Mouse (Mus musculus): ENCODE data around the gene Creb5. TPM values are rescaled to one million over a fixed set of nuclear protein-coding genes. Genes with fewer than 3 reads are reported as not detected.

Creb5 gene
- polyA plus RNA-seq, 1 experiment from 2014 or later, result 45.8 TPM

DNA sequence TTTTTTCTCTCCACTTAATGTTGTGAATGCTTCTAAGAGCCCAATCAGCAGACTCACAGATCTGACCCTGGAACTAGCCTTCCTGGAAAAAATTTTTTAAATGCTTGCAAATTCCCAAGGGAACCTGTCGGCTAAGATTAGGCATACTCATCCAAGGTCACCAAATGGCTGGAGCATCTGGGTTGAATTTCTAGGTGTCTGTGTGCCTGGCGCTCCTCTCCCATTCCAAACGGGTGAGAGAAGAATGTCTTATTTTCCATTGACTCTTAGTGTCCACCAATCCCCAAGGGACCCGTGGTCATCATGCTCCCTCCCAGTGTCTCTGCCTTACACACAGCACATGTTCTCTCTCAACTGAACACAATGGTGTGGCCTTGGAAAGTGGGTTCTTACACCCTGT is 244.4 kb downstream of the Creb5 start:
- no peak overlapping the region for H3K4me2 ChIP-seq
- no peak overlapping the region for H3K9ac ChIP-seq
- H3K27ac ChIP-seq, result no peak overlapping the region
- H3K27me3 ChIP-seq, result no peaks in the 10 kb centered on the region
- no peaks in the 10 kb centered on the region for H3K36me3 ChIP-seq
- no peaks in the 10 kb centered on the region for H3K9me3 ChIP-seq
- H3K4me1 ChIP-seq, result peaks cover 11% of the 10 kb centered on the region; the same call in 1 of the 2 replicates
- no peak overlapping the region for H3K4me3 ChIP-seq
- no peak for ATAC-seq (ENCODE audit: insufficient number of reproducible peaks, low FRiP score, low TSS enrichment, low read depth)
- 80% methylated on average over 4 of the region's 4 CpGs for WGBS

DNA sequence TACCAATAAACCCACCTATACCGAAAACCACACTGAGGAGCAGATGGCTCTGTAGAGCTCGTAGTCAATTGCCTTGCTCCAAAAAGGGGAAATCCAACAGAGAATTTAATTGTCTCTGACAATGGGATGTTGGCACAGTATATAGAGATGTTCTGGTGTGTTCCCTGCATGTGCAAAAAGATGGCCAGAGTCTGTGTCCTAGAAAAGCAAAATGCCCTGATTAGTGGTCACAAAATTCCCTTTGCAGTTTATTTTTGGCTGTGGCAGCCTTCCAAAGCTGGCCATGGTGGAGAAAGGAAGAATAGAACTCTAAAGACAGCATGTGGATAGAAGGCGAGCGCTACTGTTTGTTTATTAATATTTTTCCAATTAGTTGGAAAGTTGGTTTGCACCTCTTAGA is 250.5 kb downstream of the Creb5 start:
- no peak for ATAC-seq (ENCODE audit: insufficient number of reproducible peaks, low FRiP score, low TSS enrichment, low read depth)
- no peak overlapping the region for H3K4me2 ChIP-seq
- 92% methylated on average over 4 of the region's 4 CpGs for WGBS
- H3K27me3 ChIP-seq, result no peaks in the 10 kb centered on the region
- H3K27ac ChIP-seq, result no peak overlapping the region
- H3K4me3 ChIP-seq, result no peak overlapping the region
- H3K9ac ChIP-seq, result no peak overlapping the region
- H3K9me3 ChIP-seq, result no peaks in the 10 kb centered on the region
- H3K4me1 ChIP-seq, result no peaks in the 10 kb centered on the region
- H3K36me3 ChIP-seq, result no peaks in the 10 kb centered on the region

DNA sequence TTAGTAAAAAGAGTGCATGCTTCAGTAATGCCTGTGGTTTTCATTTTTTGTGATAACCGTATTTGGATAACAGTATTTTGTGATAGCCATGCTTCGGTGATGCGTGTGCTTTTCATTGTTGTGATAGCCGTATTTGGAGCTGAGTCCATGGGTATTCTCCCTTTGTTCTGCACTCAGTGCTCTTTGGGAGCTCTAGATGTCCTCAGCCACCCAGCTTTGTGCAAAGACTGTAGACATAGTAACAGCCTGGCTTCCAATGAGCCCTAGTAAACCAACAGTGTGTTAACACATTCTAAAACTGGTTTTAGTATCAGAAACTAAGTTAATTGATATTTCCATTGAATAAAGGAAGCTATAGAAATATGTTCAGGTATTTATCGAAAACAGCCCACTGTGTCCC is 254.7 kb downstream of the Creb5 start:
- no peak for ATAC-seq (ENCODE audit: insufficient number of reproducible peaks, low FRiP score, low TSS enrichment, low read depth)
- WGBS, result 92% methylated on average over 5 of the region's 5 CpGs
- H3K27ac ChIP-seq, result no peak overlapping the region
- H3K9ac ChIP-seq, result no peak overlapping the region
- H3K4me1 ChIP-seq, result peaks cover 11% of the 10 kb centered on the region; the same call in 1 of the 2 replicates
- H3K9me3 ChIP-seq, result no peaks in the 10 kb centered on the region
- H3K27me3 ChIP-seq, result no peaks in the 10 kb centered on the region
- H3K4me2 ChIP-seq, result no peak overlapping the region
- H3K36me3 ChIP-seq, result no peaks in the 10 kb centered on the region
- no peak overlapping the region for H3K4me3 ChIP-seq

DNA sequence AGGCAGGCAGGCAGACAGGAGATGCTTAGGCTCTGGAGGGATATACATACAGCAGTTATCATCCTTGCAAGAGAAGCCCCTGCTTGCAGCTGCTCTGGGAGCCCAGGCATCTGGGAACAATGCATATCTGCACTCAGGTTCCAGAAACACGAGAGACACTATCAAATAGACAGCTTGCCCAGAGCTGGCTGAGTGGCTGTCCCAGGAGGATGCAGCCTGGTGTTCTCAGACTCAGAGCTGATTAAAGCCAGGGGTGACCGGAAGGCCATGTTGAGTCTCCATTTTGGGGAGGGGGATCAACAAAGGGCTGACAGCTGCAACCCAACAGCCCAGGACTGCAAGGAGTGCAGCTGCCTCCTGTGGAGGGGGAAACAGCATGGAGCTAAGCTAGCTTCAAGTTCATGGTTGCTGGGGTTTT is 258.4 kb downstream of the Creb5 start:
- ATAC-seq (ENCODE audit: insufficient number of reproducible peaks, low FRiP score, low TSS enrichment, low read depth), result no peak; the same call in 1 of the 2 replicates
- H3K4me3 ChIP-seq, result no peak overlapping the region
- WGBS, result 28% methylated on average over 2 of the region's 2 CpGs
- H3K27ac ChIP-seq, result peak overlapping the region; percentile 22; the same call in 1 of the 2 replicates
- no peak overlapping the region for H3K4me2 ChIP-seq
- no peak overlapping the region for H3K9ac ChIP-seq
- H3K4me1 ChIP-seq, result peaks cover 36% of the 10 kb centered on the region
- no peaks in the 10 kb centered on the region for H3K36me3 ChIP-seq
- H3K27me3 ChIP-seq, result no peaks in the 10 kb centered on the region
- no peaks in the 10 kb centered on the region for H3K9me3 ChIP-seq

DNA sequence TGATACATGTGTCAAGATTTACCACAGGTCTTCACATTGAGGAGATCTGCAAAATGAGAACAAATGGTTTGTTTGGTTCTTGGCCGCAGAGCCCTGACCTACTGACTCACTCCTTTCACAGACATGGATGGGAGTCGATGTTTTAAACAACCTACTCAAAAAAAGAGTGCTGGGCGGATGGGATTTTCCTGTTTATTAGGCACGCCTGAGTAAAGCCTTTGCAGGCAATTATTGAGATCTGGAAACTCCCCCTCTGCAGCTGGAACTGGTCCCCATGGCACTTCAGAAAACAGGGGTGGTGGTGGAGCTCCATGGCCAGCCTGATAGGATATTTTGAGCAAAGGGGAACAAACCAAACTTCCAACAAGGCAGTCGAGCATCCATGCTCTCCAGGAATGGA is 258.9 kb downstream of the Creb5 start:
- ATAC-seq (ENCODE audit: insufficient number of reproducible peaks, low FRiP score, low TSS enrichment, low read depth), result no peak
- H3K27me3 ChIP-seq, result no peaks in the 10 kb centered on the region
- 0 out of 2 replicates have a peak overlapping the region, but pooled peaks have one; percentile 22 for H3K27ac ChIP-seq
- H3K9me3 ChIP-seq, result no peaks in the 10 kb centered on the region
- peaks cover 41% of the 10 kb centered on the region for H3K4me1 ChIP-seq
- no peak overlapping the region for H3K4me2 ChIP-seq
- 32% methylated on average over 5 of the region's 5 CpGs for WGBS
- no peaks in the 10 kb centered on the region for H3K36me3 ChIP-seq
- H3K4me3 ChIP-seq, result no peak overlapping the region
- no peak overlapping the region for H3K9ac ChIP-seq

DNA sequence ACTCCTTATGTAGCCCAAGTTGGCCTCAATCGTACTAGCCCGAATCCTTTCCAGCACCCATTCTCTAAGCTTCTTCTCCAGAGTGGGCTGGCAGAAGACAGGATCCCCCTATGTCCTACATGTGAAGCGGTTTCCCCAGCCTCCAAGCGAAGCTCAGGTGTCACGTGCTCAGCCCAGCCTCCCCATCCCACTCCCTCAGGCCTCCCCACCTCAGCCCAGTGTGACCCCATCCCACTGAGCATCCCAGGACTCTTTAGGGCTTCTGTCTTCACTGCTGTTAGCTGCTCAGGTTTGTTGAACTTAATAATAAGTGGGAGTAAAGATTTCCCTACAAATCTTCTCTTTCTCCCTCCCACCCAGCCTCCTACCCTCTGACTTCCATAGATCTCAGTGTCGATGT is 261.2 kb downstream of the Creb5 start:
- Histone ChIP-seq H3K9ac (no peak overlapping the region), H3K9me3 (no peaks in the 10 kb centered on the region), H3K4me1 (peaks cover 49% of the 10 kb centered on the region), H3K4me3 (no peak overlapping the region), H3K36me3 (no peaks in the 10 kb centered on the region), H3K27ac (peak overlapping the region; percentile 22; the same call in 1 of the 2 replicates), H3K27me3 (no peaks in the 10 kb centered on the region), H3K4me2 (no peak overlapping the region)
- no peak for ATAC-seq (ENCODE audit: insufficient number of reproducible peaks, low FRiP score, low TSS enrichment, low read depth)
- WGBS, result 67% methylated on average over 6 of the region's 6 CpGs

DNA sequence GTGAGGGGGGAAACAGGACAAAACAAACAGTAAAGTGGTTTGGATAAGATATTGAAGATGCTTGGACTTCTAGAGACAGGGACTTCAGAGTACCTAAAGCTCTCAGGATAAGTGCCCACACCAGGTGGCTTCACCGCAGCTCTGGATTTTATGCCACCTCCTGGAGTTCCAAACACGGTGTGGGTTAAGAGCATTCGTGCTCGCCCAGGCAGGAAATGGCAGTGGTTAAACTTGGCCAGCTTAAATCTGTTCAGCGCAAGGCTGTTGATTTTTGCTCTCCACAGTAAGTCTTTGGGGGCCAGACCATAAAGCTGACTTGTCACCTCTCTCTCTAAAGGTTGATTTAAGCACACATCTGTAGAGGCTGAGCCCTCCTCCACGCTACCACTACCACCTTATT is 262.3 kb downstream of the Creb5 start:
- no peak overlapping the region for H3K4me3 ChIP-seq
- 31% methylated on average over 6 of the region's 6 CpGs for WGBS
- H3K9me3 ChIP-seq, result no peaks in the 10 kb centered on the region
- H3K4me1 ChIP-seq, result peaks cover 49% of the 10 kb centered on the region
- no peaks in the 10 kb centered on the region for H3K27me3 ChIP-seq
- no peak overlapping the region for H3K9ac ChIP-seq
- ATAC-seq (ENCODE audit: insufficient number of reproducible peaks, low FRiP score, low TSS enrichment, low read depth), result 0 out of 2 replicates have a peak, but pooled peaks have one; percentile 30
- H3K36me3 ChIP-seq, result no peaks in the 10 kb centered on the region
- H3K4me2 ChIP-seq, result no peak overlapping the region
- H3K27ac ChIP-seq, result 0 out of 2 replicates have a peak overlapping the region, but pooled peaks have one; percentile 50

DNA sequence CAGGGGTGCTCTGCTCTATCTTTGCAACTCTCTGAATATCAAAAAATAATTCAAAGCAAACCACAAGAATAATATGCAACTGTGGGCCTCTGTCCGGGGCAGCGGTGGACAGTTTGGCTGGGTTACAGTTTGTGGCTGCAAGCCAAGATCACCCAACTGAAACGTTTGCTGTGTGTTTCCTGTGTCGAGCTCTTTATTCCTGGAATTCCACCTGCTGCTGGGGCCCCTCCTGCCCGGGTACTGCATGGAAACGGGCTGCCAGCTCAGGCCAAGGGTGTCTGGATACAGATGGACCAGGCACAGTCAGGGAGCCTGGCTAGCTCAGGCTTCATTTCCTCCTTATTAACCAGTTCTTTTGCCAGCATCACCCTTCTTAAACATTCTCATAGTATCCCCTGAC is 269.0 kb downstream of the Creb5 start:
- H3K27ac ChIP-seq, result no peak overlapping the region
- no peak overlapping the region for H3K9ac ChIP-seq
- no peaks in the 10 kb centered on the region for H3K36me3 ChIP-seq
- H3K27me3 ChIP-seq, result no peaks in the 10 kb centered on the region
- WGBS, result 25% methylated on average over 6 of the region's 6 CpGs
- H3K4me2 ChIP-seq, result no peak overlapping the region
- ATAC-seq (ENCODE audit: insufficient number of reproducible peaks, low FRiP score, low TSS enrichment, low read depth), result no peak
- H3K9me3 ChIP-seq, result no peaks in the 10 kb centered on the region
- no peak overlapping the region for H3K4me3 ChIP-seq
- peaks cover 22% of the 10 kb centered on the region for H3K4me1 ChIP-seq

DNA sequence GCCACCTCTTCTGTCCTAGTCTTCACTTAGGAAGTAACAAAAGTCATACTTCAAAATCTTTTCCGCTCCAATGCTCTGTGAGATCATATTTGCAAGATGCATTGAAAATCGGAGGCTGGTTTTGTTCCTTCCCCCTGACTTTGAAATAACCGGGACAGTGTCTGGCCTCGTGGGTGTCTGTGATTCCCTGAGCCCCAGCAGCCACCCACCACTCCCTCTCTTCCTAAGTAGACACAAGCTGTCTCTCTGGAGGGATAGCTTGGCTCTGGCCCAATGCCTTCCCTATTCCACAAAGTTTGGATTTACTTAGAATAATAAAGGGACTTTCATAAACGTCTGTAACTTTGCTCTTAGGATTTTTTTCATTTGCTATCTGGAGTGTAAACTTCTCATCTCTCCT is 273.9 kb downstream of the Creb5 start:
- H3K4me3 ChIP-seq, result no peak overlapping the region
- no peaks in the 10 kb centered on the region for H3K27me3 ChIP-seq
- H3K9ac ChIP-seq, result no peak overlapping the region
- no peak for ATAC-seq (ENCODE audit: insufficient number of reproducible peaks, low FRiP score, low TSS enrichment, low read depth)
- no peaks in the 10 kb centered on the region for H3K9me3 ChIP-seq
- peak overlapping the region; percentile 9; the same call in 1 of the 2 replicates for H3K27ac ChIP-seq
- 59% methylated on average over 5 of the region's 5 CpGs for WGBS
- peaks cover 24% of the 10 kb centered on the region for H3K4me1 ChIP-seq
- no peaks in the 10 kb centered on the region for H3K36me3 ChIP-seq
- H3K4me2 ChIP-seq, result no peak overlapping the region

DNA sequence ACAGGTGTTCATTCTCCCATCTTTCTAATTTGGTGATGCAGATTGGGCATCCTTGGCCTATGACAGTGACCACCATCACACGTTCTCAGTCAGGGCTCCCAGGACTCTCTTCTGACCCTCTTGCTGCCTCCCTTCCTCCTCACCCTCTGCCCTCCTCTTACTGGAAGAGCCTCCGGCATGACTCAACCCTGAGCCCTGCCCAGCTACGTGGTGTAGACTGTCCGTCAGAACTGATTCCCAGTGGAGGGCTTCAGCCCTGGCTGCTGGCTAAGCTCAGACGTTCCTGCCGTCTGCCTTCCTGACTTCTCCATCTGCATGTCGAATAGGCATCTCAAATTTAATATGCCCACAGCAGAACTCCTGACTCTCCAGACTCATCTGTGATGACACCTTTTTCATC is 275.5 kb downstream of the Creb5 start:
- Histone ChIP-seq H3K9me3 (no peaks in the 10 kb centered on the region), H3K4me1 (peaks cover 24% of the 10 kb centered on the region), H3K36me3 (no peaks in the 10 kb centered on the region), H3K9ac (no peak overlapping the region), H3K4me2 (no peak overlapping the region), H3K27me3 (no peaks in the 10 kb centered on the region), H3K27ac (no peak overlapping the region), H3K4me3 (no peak overlapping the region)
- WGBS, result 55% methylated on average over 7 of the region's 7 CpGs
- ATAC-seq (ENCODE audit: insufficient number of reproducible peaks, low FRiP score, low TSS enrichment, low read depth), result no peak

DNA sequence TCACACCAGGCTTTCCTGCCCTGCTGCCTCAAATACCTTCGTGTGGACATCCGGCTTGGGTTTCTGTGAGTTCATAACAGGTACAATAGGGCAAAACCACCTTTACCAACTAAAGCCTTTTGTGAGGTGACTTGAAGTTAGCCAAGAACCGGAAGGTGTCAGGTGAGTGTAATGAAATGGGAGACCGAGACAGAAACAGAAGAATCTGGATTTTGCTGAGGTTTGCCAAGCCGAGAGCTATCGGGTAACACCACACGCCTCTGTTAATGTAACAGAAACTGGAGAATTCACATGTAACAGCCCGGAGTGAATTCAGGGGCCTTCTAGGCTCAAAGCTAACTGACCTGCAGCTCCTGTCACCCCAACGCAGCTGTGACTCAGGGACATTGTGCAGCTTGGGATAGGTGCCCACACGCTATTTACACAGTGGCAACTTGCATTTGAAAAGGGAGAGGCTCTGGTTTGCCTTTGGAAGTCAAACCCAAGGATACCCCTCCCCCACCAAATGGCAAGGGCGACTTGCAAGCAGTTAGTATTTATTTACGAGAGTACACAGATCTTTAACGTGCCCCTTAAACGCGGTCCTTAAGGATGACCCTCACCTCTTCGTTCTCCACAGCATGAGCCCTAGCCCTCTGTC is 276.6 kb downstream of the Creb5 start:
- Histone ChIP-seq H3K4me3 (no peak overlapping the region), H3K4me1 (peaks cover 28% of the 10 kb centered on the region), H3K36me3 (no peaks in the 10 kb centered on the region), H3K27ac (no peak overlapping the region), H3K4me2 (no peak overlapping the region), H3K9ac (no peak overlapping the region), H3K27me3 (no peaks in the 10 kb centered on the region), H3K9me3 (no peaks in the 10 kb centered on the region)
- 56% methylated on average over 16 of the region's 16 CpGs for WGBS
- ATAC-seq (ENCODE audit: insufficient number of reproducible peaks, low FRiP score, low TSS enrichment, low read depth), result no peak

DNA sequence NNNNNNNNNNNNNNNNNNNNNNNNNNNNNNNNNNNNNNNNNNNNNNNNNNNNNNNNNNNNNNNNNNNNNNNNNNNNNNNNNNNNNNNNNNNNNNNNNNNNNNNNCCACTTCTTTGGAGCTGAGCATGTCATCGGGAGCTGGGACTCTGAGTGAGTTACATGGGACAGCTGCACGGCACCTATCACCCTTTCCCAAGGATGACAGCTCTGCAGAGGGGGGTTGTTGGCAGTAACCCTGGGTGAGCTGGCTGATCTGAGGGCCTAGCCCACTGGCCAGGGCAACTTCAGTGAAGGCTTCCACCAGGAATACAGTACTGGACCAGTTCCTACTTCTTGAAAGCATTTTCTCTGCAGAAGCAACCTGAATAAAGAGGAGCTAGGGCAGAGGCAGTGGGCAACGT is 282.4 kb downstream of the Creb5 start:
- ATAC-seq (ENCODE audit: insufficient number of reproducible peaks, low FRiP score, low TSS enrichment, low read depth), result no peak
- H3K9ac ChIP-seq, result no peak overlapping the region
- no peaks in the 10 kb centered on the region for H3K9me3 ChIP-seq
- H3K4me1 ChIP-seq, result peaks cover 35% of the 10 kb centered on the region
- no peaks in the 10 kb centered on the region for H3K36me3 ChIP-seq
- H3K27ac ChIP-seq, result 0 out of 2 replicates have a peak overlapping the region, but pooled peaks have one; percentile 6
- H3K4me3 ChIP-seq, result no peak overlapping the region
- H3K4me2 ChIP-seq, result no peak overlapping the region
- 38% methylated on average over 3 of the region's 3 CpGs for WGBS
- H3K27me3 ChIP-seq, result no peaks in the 10 kb centered on the region

DNA sequence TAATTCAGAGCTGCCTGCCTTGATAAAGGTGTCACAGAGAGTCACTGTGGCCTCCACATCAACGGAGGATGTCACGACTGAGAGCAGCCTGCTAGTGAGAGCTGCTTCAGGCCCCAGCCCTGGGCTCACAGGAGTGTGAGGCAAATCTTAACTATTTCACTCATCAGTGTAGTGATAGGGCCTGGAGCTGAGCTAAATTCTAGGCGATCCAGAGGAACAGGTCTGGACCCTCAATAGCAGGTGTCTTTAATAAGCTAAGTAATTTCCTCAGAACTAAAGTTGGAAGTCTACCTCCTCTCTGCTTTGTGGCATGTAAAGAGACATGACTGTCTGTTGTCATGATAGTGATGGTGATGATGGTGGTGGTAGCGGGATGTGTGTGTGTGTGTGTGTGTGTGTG is 283.8 kb downstream of the Creb5 start:
- no peak for ATAC-seq (ENCODE audit: insufficient number of reproducible peaks, low FRiP score, low TSS enrichment, low read depth)
- H3K4me2 ChIP-seq, result no peak overlapping the region
- H3K9ac ChIP-seq, result no peak overlapping the region
- 70% methylated on average over 4 of the region's 4 CpGs for WGBS
- H3K4me3 ChIP-seq, result no peak overlapping the region
- no peaks in the 10 kb centered on the region for H3K36me3 ChIP-seq
- H3K9me3 ChIP-seq, result no peaks in the 10 kb centered on the region
- peaks cover 45% of the 10 kb centered on the region for H3K4me1 ChIP-seq
- H3K27me3 ChIP-seq, result no peaks in the 10 kb centered on the region
- H3K27ac ChIP-seq, result no peak overlapping the region

Measured in limb, embryonic 15.5 days (tissue).